7 mouse cellular contexts compared by ENCODE assay signal in genomic region chr9:44268027-44268360, GRCm38 (mm10). TPM values are rescaled to one million over a fixed set of nuclear protein-coding genes. Genes with fewer than 3 reads are reported as not detected.
DNase-seq lines count a peak whose midpoint lies in the region; ATAC-seq lines count a peak whose summit lies in the region.

No protein-coding gene starts in this region.

- H3K27me3 ChIP-seq in embryonic facial prominence, embryonic 11.5 days (ENCODE audit: control insufficient read depth, insufficient read depth, low read length): no peaks in the 10 kb centered on the region
- H3K27me3 ChIP-seq in limb, embryonic 10.5 days (ENCODE audit: low read depth, poor library complexity, severe bottlenecking): peaks cover 18% of the 10 kb centered on the region
- no peaks in the 10 kb centered on the region for H3K27me3 ChIP-seq in midbrain, embryonic 13.5 days

- 6% methylated on average over 27 of the region's 28 CpGs for WGBS in embryonic facial prominence, embryonic 11.5 days
- WGBS in limb, embryonic 10.5 days: 7% methylated on average over 28 of the region's 28 CpGs
- 7% methylated on average over 28 of the region's 28 CpGs for WGBS in midbrain, embryonic 13.5 days

- no peaks in the 10 kb centered on the region for H3K4me1 ChIP-seq in embryonic facial prominence, embryonic 11.5 days (ENCODE audit: control insufficient read depth, insufficient read depth, low read length)
- H3K4me1 ChIP-seq in limb, embryonic 10.5 days: peaks cover 12% of the 10 kb centered on the region
- H3K4me1 ChIP-seq in midbrain, embryonic 13.5 days (replicated peaks): peaks cover 33% of the 10 kb centered on the region

- peak overlapping the region; percentile 87 for H3K9ac ChIP-seq in embryonic facial prominence, embryonic 11.5 days (replicated peaks; ENCODE audit: low read length)
- peak overlapping the region; percentile 56 for H3K9ac ChIP-seq in midbrain, embryonic 13.5 days (replicated peaks)

- H3K36me3 ChIP-seq in embryonic facial prominence, embryonic 11.5 days (replicated peaks; ENCODE audit: control insufficient read depth, insufficient read depth, low read depth, low read length): no peaks in the 10 kb centered on the region
- no peaks in the 10 kb centered on the region for H3K36me3 ChIP-seq in limb, embryonic 10.5 days
- peaks cover 4% of the 10 kb centered on the region; the same call in 1 of the 2 replicates for H3K36me3 ChIP-seq in midbrain, embryonic 13.5 days

- peak overlapping the region; percentile 48 for H3K4me3 ChIP-seq in embryonic facial prominence, embryonic 11.5 days (ENCODE audit: low read depth, low read length)
- peak overlapping the region; percentile 66 for H3K4me3 ChIP-seq in limb, embryonic 10.5 days
- H3K4me3 ChIP-seq in midbrain, embryonic 13.5 days (replicated peaks): peak overlapping the region; percentile 33

- H3K4me2 ChIP-seq in embryonic facial prominence, embryonic 11.5 days (ENCODE audit: low read depth, low read length): peak overlapping the region; percentile 85
- H3K4me2 ChIP-seq in midbrain, embryonic 13.5 days (replicated peaks): peak overlapping the region; percentile 52

- H3K9me3 ChIP-seq in embryonic facial prominence, embryonic 11.5 days (replicated peaks; ENCODE audit: control insufficient read depth, low read length): no peaks in the 10 kb centered on the region
- H3K9me3 ChIP-seq in limb, embryonic 10.5 days (replicated peaks): no peaks in the 10 kb centered on the region
- no peaks in the 10 kb centered on the region for H3K9me3 ChIP-seq in midbrain, embryonic 13.5 days

- ATAC-seq in embryonic facial prominence, embryonic 11.5 days (replicated peaks; ENCODE audit: insufficient number of reproducible peaks, low FRiP score, low TSS enrichment, low read depth): peak; percentile 65
- ATAC-seq in midbrain, embryonic 13.5 days: peak; percentile 80

- peak; percentile 96 for DNase-seq in adrenal gland, postnatal 14 days
- peak; percentile 83 for DNase-seq in embryonic facial prominence, embryonic 11.5 days (ENCODE audit: low spot score)
- peak; percentile 99 for DNase-seq in heart, adult 11 months
- peak; percentile 93 for DNase-seq in kidney, adult 18-20 months
- DNase-seq in limb, embryonic 10.5 days (ENCODE audit: low spot score): peak; percentile 82
- peak; percentile 66 for DNase-seq in spleen, adult 12 weeks (ENCODE audit: low spot score)

- no peak overlapping the region for H3K27ac ChIP-seq in embryonic facial prominence, embryonic 11.5 days (replicated peaks; ENCODE audit: low read depth, low read length)
- H3K27ac ChIP-seq in limb, embryonic 10.5 days: peak overlapping the region; percentile 89
- H3K27ac ChIP-seq in midbrain, embryonic 13.5 days: peak overlapping the region; percentile 72

RNA-seq across cellular contexts. Expression of gene Nlrx1, which starts 0.4 kb away (rescaled TPM):
- 17.6 and 20.7 TPM in 2 replicates for total RNA-seq in adrenal gland, postnatal 14 days (2021)
- polyA plus RNA-seq in embryonic facial prominence, embryonic 11.5 days (2014; fragmentation: Nextera tagmentation; extraction: Ambion mirVana): 2.6 TPM in 2 replicates
- 2.1 and 3.3 TPM in 2 replicates for polyA plus RNA-seq in limb, embryonic 10.5 days (2016; fragmentation: Nextera tagmentation; extraction: Ambion mirVana)
- 3.3 and 3.5 TPM in 2 replicates for polyA plus RNA-seq in midbrain, embryonic 13.5 days (2015; fragmentation: Nextera tagmentation; extraction: Ambion mirVana)

RNA-seq across cellular contexts. Expression of gene Pdzd3, which starts 16.7 kb away (rescaled TPM):
- 0.30 TPM in 1 of 2 replicates, not detected in the other for total RNA-seq in adrenal gland, postnatal 14 days (2021)
- not detected in 2 replicates for polyA plus RNA-seq in embryonic facial prominence, embryonic 11.5 days (2014; fragmentation: Nextera tagmentation; extraction: Ambion mirVana)
- 0.13 TPM in 1 of 2 replicates, not detected in the other for polyA plus RNA-seq in limb, embryonic 10.5 days (2016; fragmentation: Nextera tagmentation; extraction: Ambion mirVana)
- polyA plus RNA-seq in midbrain, embryonic 13.5 days (2015; fragmentation: Nextera tagmentation; extraction: Ambion mirVana): 0.48 and 0.64 TPM in 2 replicates

RNA-seq across cellular contexts. Expression of gene Abcg4, which starts 20.4 kb away (rescaled TPM):
- 19.0 and 28.8 TPM in 2 replicates for total RNA-seq in adrenal gland, postnatal 14 days (2021)
- 1.6 and 2.0 TPM in 2 replicates for polyA plus RNA-seq in embryonic facial prominence, embryonic 11.5 days (2014; fragmentation: Nextera tagmentation; extraction: Ambion mirVana)
- polyA plus RNA-seq in limb, embryonic 10.5 days (2016; fragmentation: Nextera tagmentation; extraction: Ambion mirVana): 1.9 and 4.6 TPM in 2 replicates
- 17.3 and 18.1 TPM in 2 replicates for polyA plus RNA-seq in midbrain, embryonic 13.5 days (2015; fragmentation: Nextera tagmentation; extraction: Ambion mirVana)

RNA-seq across cellular contexts. Expression of gene Ccdc153, which starts 27.5 kb away (rescaled TPM):
- total RNA-seq in adrenal gland, postnatal 14 days (2021): 1.1 and 2.5 TPM in 2 replicates
- not detected in 2 replicates for polyA plus RNA-seq in embryonic facial prominence, embryonic 11.5 days (2014; fragmentation: Nextera tagmentation; extraction: Ambion mirVana)
- not detected in 2 replicates for polyA plus RNA-seq in limb, embryonic 10.5 days (2016; fragmentation: Nextera tagmentation; extraction: Ambion mirVana)
- not detected in 2 replicates for polyA plus RNA-seq in midbrain, embryonic 13.5 days (2015; fragmentation: Nextera tagmentation; extraction: Ambion mirVana)

RNA-seq across cellular contexts. Expression of gene Cbl, which starts 34.1 kb away (rescaled TPM):
- 33.1 and 34.4 TPM in 2 replicates for total RNA-seq in adrenal gland, postnatal 14 days (2021)
- 16.4 and 17.4 TPM in 2 replicates for polyA plus RNA-seq in embryonic facial prominence, embryonic 11.5 days (2014; fragmentation: Nextera tagmentation; extraction: Ambion mirVana)
- 19.6 and 23.9 TPM in 2 replicates for polyA plus RNA-seq in limb, embryonic 10.5 days (2016; fragmentation: Nextera tagmentation; extraction: Ambion mirVana)
- 26.2 and 28.5 TPM in 2 replicates for polyA plus RNA-seq in midbrain, embryonic 13.5 days (2015; fragmentation: Nextera tagmentation; extraction: Ambion mirVana)
